Mouse (Mus musculus) CD4-positive, CD25-positive, alpha-beta regulatory T cell, adult 4 months (primary cell): ENCODE results near the gene Dnajc8. TPM values are rescaled to one million over a fixed set of nuclear protein-coding genes. Genes with fewer than 3 reads are reported as not detected.
"Not testable (repeated sequence)": the region's sequence is repeated elsewhere in the genome, so short reads cannot be mapped to it uniquely, and the experiment has no call there.

Source experiments
- ATAC-seq: one replicate; pipeline ENCODE4 v1.8.0; 2017
- polyA plus RNA-seq, 2 experiments: library from polyadenylated mRNA; unstranded; fragments of 100-300 nt; shearing (Covaris generic); gene quantifications; one replicate each; pipeline ENCODE4 v1.2.1; 2017

Gene Dnajc8
- polyA plus RNA-seq, 2 experiments from 2014 or later = 322 to 338 TPM

GRCm38 (mm10) chr4:132569115-132569514 lies 33.8 kb downstream of the Dnajc8 start:
- no peak for ATAC-seq

- no peak for ATAC-seq
Measured at GRCm38 (mm10) chr4:132571190-132571589, 35.8 kb downstream of the Dnajc8 start.

- peak; percentile 70 for ATAC-seq
Measured at GRCm38 (mm10) chr4:132573327-132573726, 38.0 kb downstream of the Dnajc8 start.

GRCm38 (mm10) chr4:132574809-132575347 lies 39.5 kb downstream of the Dnajc8 start:
- no peak for ATAC-seq

GRCm38 (mm10) chr4:132583781-132584180 lies 48.4 kb downstream of the Dnajc8 start:
- no peak for ATAC-seq

- ATAC-seq = peak; percentile 46
Measured at GRCm38 (mm10) chr4:132584975-132585374, 49.6 kb downstream of the Dnajc8 start.

GRCm38 (mm10) chr4:132586282-132586681 lies 50.9 kb downstream of the Dnajc8 start:
- ATAC-seq = peak; percentile 82

- ATAC-seq = peak; percentile 53
Measured at GRCm38 (mm10) chr4:132588512-132588911, 53.2 kb downstream of the Dnajc8 start.

- no peak for ATAC-seq
Measured at GRCm38 (mm10) chr4:132590642-132591041, 55.3 kb downstream of the Dnajc8 start.

GRCm38 (mm10) chr4:132592958-132593357 lies 57.6 kb downstream of the Dnajc8 start:
- ATAC-seq = no peak

- ATAC-seq = no peak
Measured at GRCm38 (mm10) chr4:132594191-132594590, 58.8 kb downstream of the Dnajc8 start.

- no peak for ATAC-seq
Measured at GRCm38 (mm10) chr4:132598861-132599260, 63.5 kb downstream of the Dnajc8 start.

- ATAC-seq = no peak
Measured at GRCm38 (mm10) chr4:132599764-132600163, 64.4 kb downstream of the Dnajc8 start.

GRCm38 (mm10) chr4:132600465-132600864 lies 65.1 kb downstream of the Dnajc8 start:
- ATAC-seq = no peak

GRCm38 (mm10) chr4:132601242-132601641 lies 65.9 kb downstream of the Dnajc8 start:
- not testable (repeated sequence) for ATAC-seq

Other genes with a start within 250 kb of the Dnajc8 start
- 1 to 10 TPM in 1 of 2 experiments, not detected in 1; 1.0 TPM for gene Rab42, start 232.2 kb upstream of the Dnajc8 start, polyA plus RNA-seq
- 10 to 100 TPM; 40.7 to 48.9 TPM for gene Trnau1ap, start 206.0 kb upstream of the Dnajc8 start, polyA plus RNA-seq
- gene Rcc1, start 181.9 kb upstream of the Dnajc8 start, polyA plus RNA-seq = 10 to 100 TPM; 11.7 to 23.9 TPM
- 1 to 10 TPM; 5.6 to 6.0 TPM for gene Phactr4, start 113.1 kb upstream of the Dnajc8 start, polyA plus RNA-seq
- gene Med18, start 71.6 kb upstream of the Dnajc8 start, polyA plus RNA-seq = 10 to 100 TPM; 24.7 to 30.1 TPM
- gene Sesn2, start 25.0 kb upstream of the Dnajc8 start, polyA plus RNA-seq = 1 to 10 TPM; 1.6 to 2.4 TPM
- gene Atpif1, start 1.9 kb upstream of the Dnajc8 start, polyA plus RNA-seq = 100 to 1,000 TPM; 163 to 184 TPM
- 1 to 10 TPM; 3.8 to 4.2 TPM for gene Ptafr, start 28.5 kb downstream of the Dnajc8 start, polyA plus RNA-seq
- 10 to 100 TPM; 35.5 to 42.1 TPM for gene Eya3, start 103.4 kb downstream of the Dnajc8 start, polyA plus RNA-seq
- 10 to 100 TPM in 1 of 2 experiments, 1 to 10 TPM in 1; 5.4 to 14.9 TPM for gene Xkr8, start 197.0 kb downstream of the Dnajc8 start, polyA plus RNA-seq
- 1 to 10 TPM in 1 of 2 experiments, under 1 TPM in 1; 0.96 to 1.8 TPM for gene Smpdl3b, start 221.7 kb downstream of the Dnajc8 start, polyA plus RNA-seq
- 10 to 100 TPM; 64.3 to 66.9 TPM for gene Rpa2, start 232.8 kb downstream of the Dnajc8 start, polyA plus RNA-seq